Mouse (Mus musculus) left cerebral cortex, adult 2 months (tissue): ENCODE measurements around the gene Chpf2. TPM values are rescaled to one million over a fixed set of nuclear protein-coding genes. Genes with fewer than 3 reads are reported as not detected.

ENCODE experiments used
- DNase-seq, 2 experiments: peaks; one replicate each; pipeline ENCODE4 v3.0.0; 2021 to 2022; ENCODE audit warnings: low spot score in 2 of 2, mixed read lengths in 1 of 2; ENCODE audit errors: extremely low spot score in 1 of 2
- H3K27ac ChIP-seq: fragments of 200-600 bp; 2 replicates; pipeline ENCODE4 v1.8.1; 2022
- H3K4me3 ChIP-seq: fragments of 200-600 bp; 2 replicates; pipeline ENCODE4 v1.8.1; 2022
- CTCF ChIP-seq: fragments of 200-600 bp; IDR thresholded peaks from 2 replicates; pipeline ENCODE4 v1.8.1; 2022; ENCODE audit warnings: antibody characterized with exemption, mild to moderate bottlenecking, moderate library complexity
- intact Hi-C: fragments of 180-260 bp; cut with DNase I; formaldehyde crosslinking; loops from one replicate; pipeline ENCODE4 v1.15.1; 2025
- microRNA-seq, 2 experiments: library from miRNA; unstranded; fragments of <30 nt; microRNA quantifications; one replicate each; pipeline ENCODE4 v1.2.0; 2021
- total RNA-seq, 2 experiments: library from RNA; stranded (reverse); gene quantifications; 2 replicates each; pipeline ENCODE4 v1.2.3; 2021

Gene Chpf2
- total RNA-seq, 2 experiments from 2014 or later = 72.6 to 78.4 TPM

GRCm38 (mm10) chr5:24635093-24635492 lies 48.6 kb downstream of the Chpf2 start:
- no peak for DNase-seq
- no peak overlapping the region for H3K4me3 ChIP-seq
- no peak overlapping the region for H3K27ac ChIP-seq
- TF ChIP-seq CTCF = no peak
- intact Hi-C loops = no loop called here

- no peak for DNase-seq
- Histone ChIP-seq H3K27ac (no peak overlapping the region), H3K4me3 (no peak overlapping the region)
- TF ChIP-seq CTCF = no peak
- intact Hi-C loops = no loop called here
Measured at GRCm38 (mm10) chr5:24635526-24636141, 49.1 kb downstream of the Chpf2 start.

DNA sequence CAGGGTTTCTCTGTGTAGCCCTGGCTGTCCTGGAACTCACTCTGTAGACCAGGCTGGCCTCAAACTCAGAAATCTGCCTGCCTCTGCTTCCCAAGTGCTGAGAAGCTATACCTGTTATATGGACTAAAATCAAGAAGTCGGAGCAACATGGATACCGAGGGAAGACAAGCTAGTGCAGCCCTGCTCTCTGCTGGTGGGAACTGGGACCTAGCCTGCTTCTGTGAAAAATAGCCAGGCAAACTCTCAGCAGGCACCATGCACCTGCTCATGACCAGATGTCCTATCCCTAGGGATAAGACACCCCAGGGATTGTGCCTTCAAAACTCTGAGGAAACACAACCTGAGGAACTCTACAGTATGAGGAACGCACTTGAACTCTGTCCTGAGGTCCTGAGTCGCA lies 50.4 kb downstream of the Chpf2 start:
- no peak for DNase-seq
- H3K27ac ChIP-seq = no peak overlapping the region
- no peak overlapping the region for H3K4me3 ChIP-seq
- intact Hi-C loops = no loop called here
- TF ChIP-seq CTCF = peak; percentile 27

- H3K27ac ChIP-seq = no peak overlapping the region
- no peak for DNase-seq
- intact Hi-C loops = no loop called here
- no peak for TF ChIP-seq CTCF
- no peak overlapping the region for H3K4me3 ChIP-seq
Measured at GRCm38 (mm10) chr5:24638131-24638530, 51.6 kb downstream of the Chpf2 start.

GRCm38 (mm10) chr5:24639081-24639480 lies 52.5 kb downstream of the Chpf2 start:
- no peak overlapping the region for H3K27ac ChIP-seq
- intact Hi-C loops = no loop called here
- no peak for TF ChIP-seq CTCF
- no peak overlapping the region for H3K4me3 ChIP-seq
- DNase-seq = no peak

Small RNA genes within 50 kb of the gene (microRNA-seq; reads per million reads assigned to microRNA genes)
- 2,142 to 2,719 reads per million in 2 experiments for gene Mir671

Other genes with a start within 250 kb of the Chpf2 start
- gene Kcnh2, start 235.1 kb upstream of the Chpf2 start, total RNA-seq = 10 to 100 TPM; 28.6 to 32.8 TPM
- 1 to 10 TPM; 8.8 to 9.3 TPM for gene Nos3, start 221.9 kb upstream of the Chpf2 start, total RNA-seq
- gene Atg9b, start 194.6 kb upstream of the Chpf2 start, total RNA-seq = 1 to 10 TPM; 4.0 to 4.2 TPM
- 10 to 100 TPM; 45.3 to 54.9 TPM for gene Abcb8, start 193.1 kb upstream of the Chpf2 start, total RNA-seq
- under 1 TPM in 1 of 2 experiments, not detected in 1; 0.36 TPM for gene Asic3, start 173.3 kb upstream of the Chpf2 start, total RNA-seq
- 100 to 1,000 TPM; 118 to 129 TPM for gene Cdk5, start 163.2 kb upstream of the Chpf2 start, total RNA-seq
- 10 to 100 TPM; 31.0 to 33.8 TPM for gene Slc4a2, start 162.9 kb upstream of the Chpf2 start, total RNA-seq
- gene Fastk, start 141.5 kb upstream of the Chpf2 start, total RNA-seq = 100 to 1,000 TPM; 128 to 134 TPM
- 10 to 100 TPM; 26.1 to 28.7 TPM for gene Tmub1, start 138.9 kb upstream of the Chpf2 start, total RNA-seq
- 100 to 1,000 TPM; 527 to 560 TPM for gene Agap3, start 134.6 kb upstream of the Chpf2 start, total RNA-seq
- gene Gbx1, start 59.5 kb upstream of the Chpf2 start, total RNA-seq = under 1 TPM; 0.09 to 0.56 TPM
- gene Asb10, start 45.8 kb upstream of the Chpf2 start, total RNA-seq = not detected
- under 1 TPM in 1 of 2 experiments, not detected in 1; 0.14 TPM for gene 4931409K22Rik, start 29.9 kb upstream of the Chpf2 start, total RNA-seq
- 10 to 100 TPM; 82.4 to 89.0 TPM for gene Abcf2, start 9.3 kb upstream of the Chpf2 start, total RNA-seq
- 10 to 100 TPM; 90.4 to 97.4 TPM for gene Smarcd3, start 37.7 kb downstream of the Chpf2 start, total RNA-seq
- gene Nub1, start 98.8 kb downstream of the Chpf2 start, total RNA-seq = 10 to 100 TPM; 74.2 to 77.3 TPM
- under 1 TPM; 0.37 to 0.86 TPM for gene Wdr86, start 144.0 kb downstream of the Chpf2 start, total RNA-seq
- gene Crygn, start 171.3 kb downstream of the Chpf2 start, total RNA-seq = 1 to 10 TPM in 1 of 2 experiments, not detected in 1; 2.0 TPM